Mouse (Mus musculus): ENCODE data around the gene Ttc41.

Gene Ttc41

DNA sequence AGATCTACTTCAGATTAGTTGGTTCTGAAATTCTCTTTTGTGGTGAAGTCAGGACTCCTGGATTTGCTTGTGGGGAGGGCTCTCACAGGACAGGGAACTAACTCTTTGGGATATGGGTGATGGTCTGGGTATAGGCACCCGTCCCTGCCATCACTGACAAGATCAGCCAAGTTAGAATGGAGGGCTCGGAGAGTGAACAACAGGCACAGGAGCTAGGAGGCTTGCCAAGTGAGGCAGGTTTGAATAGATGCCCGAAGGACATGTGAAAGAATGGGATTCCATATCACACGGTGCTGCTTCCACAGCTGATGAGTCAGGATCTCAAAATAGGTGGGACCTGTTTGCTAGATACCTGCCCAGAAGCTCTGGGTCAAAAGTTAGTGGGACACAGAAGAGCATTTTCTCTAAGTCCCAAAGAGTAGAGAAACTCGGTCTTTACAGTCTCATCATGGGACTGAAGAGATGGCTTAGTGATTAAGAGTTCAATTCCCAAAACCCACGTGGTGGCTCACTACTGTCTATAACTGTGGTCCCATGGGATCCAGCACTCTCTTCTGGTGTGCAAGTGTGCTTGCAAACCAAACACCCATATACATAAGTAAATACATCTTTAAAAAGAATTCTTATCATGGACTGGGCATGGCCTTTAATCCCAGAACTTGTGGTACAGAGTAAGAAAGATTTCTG is 50.3 kb downstream of the Ttc41 start:
- DNase-seq (ENCODE audit: low read depth), result no peak

DNA sequence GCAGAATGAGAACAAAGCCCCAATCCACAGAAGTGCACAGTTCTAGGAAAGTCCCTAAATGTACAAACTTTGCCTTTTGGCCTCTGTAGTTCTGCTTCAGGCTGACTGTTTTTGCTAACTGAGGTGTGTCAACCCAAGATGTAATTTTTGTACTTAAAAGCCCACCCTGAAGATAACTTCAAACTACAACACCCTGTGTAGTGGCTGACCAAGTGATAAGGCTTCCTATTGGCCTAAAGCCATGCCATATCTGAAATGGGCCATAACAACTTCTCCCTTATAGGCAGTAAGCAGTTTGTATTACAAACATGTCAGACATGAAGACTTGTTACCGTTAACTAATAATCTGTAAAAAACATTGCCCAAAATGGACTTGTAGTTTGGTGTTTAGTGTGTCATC is 52.1 kb downstream of the Ttc41 start:
- DNase-seq (ENCODE audit: low read depth), result no peak

DNA sequence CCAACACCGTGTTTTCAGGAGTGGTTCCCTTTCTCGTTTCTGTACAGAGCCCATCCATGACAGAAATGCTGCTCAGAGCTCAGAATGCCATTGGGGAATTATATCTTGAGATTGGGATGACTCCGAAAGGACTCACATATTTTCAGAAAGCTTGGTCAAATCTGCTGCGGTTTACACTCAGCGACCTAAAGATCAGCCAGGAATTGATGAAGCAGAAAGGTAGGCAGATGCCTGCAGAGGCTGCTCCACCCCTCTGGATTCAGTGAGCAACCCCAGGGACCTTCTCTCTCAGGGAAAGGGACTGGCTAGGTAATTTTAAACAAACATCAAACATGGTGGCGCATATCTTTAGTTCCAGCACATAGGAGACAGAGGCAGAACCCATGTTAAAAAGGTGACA is 52.6 kb downstream of the Ttc41 start:
- DNase-seq (ENCODE audit: low read depth), result no peak

DNA sequence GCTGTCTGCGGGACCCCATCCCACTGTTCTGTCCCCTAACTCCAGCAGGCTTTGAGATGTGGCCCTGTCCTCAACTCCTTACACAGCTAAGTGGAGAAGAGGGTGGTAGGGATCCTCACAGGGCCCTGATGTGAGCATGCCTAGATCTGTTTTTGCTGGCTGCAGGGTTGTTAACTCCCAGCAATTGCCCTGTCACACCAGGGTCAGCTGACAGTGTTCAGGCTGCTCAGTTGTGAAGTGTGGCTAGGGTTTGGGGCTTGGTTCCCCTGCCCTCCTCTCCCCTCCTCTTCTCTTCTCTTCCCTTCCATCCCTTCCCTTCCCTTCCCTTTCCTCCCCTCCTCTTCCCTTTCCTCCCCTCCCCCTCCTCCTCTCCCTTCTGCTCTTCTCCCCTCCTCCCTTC is 55.6 kb downstream of the Ttc41 start:
- DNase-seq (ENCODE audit: low read depth), result no peak

DNA sequence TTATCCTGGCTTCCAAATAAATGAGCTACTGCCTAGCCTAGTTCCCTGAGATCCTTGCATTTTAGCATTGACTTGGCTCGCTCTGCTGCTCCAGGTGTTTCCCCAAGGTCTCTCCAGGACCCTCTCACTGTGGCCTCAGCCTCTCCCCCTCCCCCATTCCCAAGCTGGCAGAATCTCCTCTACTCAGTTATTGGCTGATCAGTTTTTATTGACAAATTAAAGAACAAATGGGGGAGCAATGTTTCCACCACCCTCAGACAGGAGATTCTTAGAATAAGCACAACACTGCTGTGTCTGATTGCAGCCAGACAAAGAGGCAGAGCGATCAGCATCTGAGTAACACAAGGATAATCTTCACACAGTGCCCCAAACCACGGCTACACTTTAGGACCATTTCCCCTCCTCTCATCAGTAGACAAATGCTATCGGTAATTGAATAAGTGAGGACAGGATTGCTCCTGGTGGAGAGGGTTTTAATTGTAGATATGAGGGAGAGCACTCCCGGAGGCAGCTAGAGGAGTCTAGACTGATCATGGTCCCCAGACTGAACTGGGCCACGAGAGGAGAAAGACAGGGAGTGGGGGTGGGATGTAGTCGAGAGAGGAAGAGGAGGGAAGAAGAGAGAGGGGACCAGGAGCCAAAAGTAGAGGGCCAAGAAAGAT is 56.2 kb downstream of the Ttc41 start:
- no peak for DNase-seq (ENCODE audit: low read depth)

DNA sequence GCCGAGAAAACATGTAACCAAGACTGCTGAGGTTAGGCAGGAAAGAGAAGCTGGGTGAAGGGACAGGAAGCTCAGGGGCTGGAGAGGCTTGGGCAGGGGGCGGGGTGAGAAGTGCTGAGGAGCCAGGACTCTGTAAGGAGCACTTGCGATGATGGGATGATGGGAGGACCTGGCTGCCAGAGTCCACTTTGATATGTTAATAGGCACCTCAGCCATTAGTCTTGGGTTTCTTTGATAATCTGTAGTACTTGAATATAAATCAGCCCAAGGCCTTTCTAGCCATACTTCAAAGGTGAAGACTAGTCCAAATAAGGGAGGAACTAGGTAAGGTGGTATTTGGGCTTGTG is 56.7 kb downstream of the Ttc41 start:
- DNase-seq (ENCODE audit: low read depth), result no peak

DNA sequence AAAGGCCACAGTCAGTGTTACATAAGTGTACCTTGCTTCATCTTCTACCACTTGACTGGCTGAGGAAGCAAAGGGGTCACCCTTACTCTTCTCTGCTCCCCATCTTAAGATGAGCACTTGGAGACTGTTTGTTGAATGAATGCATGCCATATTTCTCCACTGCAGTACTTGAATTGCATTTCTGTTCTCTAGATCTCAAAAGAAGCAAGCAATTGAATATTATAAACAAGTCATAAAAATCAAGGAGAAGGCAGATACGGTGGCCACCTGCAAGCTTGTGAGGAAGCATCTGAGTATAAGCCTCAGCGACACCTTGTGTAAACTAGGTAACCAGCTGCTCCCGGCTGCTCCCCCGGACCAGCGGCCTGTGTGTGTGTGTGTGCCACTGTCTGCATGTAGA is 58.1 kb downstream of the Ttc41 start, which contains the start of gene Gm49358:
TSS of gene Gm49358 (plus strand) at position 301 of the 400 bp plus-strand sequence.
- DNase-seq (ENCODE audit: low read depth), result no peak

DNA sequence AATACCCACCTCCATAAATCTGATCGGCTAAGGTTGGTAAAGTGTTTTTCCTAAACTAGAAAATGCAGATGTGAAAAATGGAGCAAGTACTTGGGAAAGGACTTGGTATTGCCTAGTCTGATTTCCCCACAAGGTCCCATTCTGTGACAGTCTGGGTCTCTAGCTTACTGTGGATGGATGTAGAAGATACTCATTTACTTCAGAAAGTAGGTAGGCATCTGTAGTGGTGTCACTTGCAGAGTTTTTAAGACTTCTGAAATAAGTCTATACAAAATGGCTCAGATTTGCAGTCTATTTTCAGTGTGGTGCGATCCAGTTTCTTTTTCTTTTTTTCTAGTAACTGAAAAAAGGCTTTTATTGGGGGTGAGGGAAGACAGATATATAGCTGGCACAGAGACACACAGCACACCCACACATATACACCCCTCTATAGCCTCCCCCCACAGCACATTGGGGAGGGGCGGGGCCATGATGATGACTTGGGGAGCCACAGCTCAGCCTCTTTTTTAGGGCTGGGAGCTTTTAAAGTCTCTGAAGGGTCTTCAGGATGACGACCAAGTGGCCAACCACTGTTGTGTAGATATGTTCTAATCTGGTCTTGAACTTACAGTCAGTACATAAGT is 59.8 kb downstream of the Ttc41 start:
- no peak for DNase-seq (ENCODE audit: low read depth)

DNA sequence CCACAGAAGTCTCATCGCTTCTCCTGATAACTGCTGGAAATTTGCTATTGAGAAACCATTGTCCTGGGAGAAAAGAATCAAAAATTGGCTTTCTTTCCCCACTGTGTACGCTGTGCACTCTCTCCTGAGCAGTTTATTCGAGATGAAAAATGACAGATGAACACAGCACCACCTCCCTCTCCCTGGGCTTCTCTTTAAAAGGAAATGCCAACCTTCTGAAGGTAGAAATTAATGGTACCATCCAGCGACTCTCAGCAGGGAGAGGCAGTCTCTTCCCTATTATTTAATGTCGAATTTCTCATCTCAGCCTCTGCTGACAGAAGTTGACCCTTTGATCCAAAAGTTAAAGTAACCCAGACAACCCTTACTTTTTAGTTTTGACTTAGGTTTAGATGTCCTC is 63.6 kb downstream of the Ttc41 start:
- DNase-seq (ENCODE audit: low read depth), result no peak

DNA sequence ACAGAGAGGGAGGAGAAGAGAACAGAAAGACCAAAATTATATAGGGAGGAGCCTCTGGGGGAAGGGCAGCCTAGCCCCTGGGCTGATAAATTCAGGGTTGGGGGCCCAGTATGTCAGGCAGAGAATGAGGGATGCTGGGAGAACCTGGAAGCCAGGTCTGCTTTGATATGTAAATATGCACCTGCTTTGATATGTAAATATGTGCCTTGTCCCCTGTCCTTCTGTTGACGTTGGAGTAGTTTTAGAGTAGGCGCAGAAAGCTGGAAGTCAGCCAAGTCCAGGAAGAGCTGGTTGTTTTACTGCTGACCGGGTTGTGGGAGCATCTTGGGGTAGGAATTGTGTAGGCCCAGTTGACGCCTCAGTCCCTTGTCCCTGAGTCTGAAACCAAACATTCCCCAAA is 64.2 kb downstream of the Ttc41 start:
- no peak for DNase-seq (ENCODE audit: low read depth)

DNA sequence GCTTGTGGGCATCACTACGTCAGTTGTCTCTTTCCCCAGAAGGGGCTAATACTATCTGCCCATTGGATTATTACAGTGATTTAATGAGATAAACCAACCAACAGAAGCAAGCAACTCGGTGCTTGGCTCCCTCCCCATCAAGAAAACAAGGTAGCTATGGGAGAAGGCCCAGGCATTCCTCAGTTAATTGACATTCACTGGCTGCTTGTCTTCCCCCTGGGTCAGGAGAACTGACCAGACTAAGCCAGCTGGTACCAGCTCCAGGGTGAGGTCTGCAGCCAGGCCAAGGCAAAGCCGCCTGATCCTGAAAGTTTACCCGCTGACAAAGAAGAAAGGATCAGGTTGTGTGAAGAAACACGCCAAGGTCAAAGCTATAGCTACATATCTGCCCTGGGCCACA is 66.1 kb downstream of the Ttc41 start:
- no peak for DNase-seq (ENCODE audit: low read depth)

DNA sequence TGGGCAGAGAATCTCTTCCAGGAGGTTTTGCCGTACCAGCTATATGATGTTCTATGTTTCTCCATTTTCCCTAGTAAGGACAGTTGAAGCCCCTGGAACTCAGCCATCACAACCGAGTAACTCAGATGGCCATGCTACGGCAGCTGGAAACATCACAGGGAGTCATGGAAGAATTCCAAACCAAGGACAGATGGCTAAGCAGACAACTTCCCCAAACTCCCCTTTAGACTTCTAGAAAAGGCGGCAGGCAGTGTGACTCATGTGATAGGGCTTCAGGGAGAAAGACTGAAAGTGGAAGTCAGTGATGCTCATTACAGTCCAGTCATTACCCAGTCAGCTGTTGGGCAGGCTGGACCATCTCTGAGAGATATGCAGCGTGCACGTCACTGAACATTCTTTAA is 66.6 kb downstream of the Ttc41 start:
- no peak for DNase-seq (ENCODE audit: low read depth)

DNA sequence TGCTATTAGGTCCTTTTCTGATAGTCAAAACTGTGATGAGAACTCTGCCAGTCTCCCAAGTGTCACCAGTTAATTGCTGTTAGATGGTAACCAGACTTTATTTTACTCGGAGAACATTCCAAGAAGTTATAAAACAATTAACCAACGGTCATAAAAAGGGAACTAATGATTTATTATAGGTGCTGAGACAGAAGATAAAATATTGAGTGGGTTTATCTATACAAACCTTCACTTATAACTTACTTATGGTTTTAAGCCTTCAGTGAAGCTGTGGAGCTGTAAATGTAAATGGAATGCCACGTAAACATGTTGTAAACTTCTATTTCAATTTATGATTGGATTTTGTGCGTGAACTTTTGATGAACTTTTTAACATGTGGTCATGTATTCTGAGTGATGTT is 67.7 kb downstream of the Ttc41 start:
- no peak for DNase-seq (ENCODE audit: low read depth)

DNA sequence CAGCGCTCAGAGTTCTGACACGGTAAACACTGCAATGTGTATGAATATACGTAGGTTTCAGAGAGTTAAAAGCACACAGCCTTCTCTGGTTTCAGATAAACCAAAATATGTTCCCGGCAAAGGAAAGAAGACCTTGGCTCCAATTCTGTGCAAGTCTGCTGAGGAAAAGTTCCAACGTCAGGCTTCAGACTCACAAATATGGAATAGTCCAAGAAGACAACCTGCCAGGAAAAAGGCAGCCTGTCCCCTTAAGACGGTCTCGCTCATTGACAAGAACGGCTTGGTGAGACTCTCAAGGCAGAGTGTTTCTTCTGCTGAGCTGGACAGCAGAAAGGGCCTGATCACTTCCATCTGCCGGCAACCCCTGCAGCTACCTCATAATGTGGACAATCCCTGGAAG is 70.7 kb downstream of the Ttc41 start:
- DNase-seq (ENCODE audit: low read depth), result no peak

DNA sequence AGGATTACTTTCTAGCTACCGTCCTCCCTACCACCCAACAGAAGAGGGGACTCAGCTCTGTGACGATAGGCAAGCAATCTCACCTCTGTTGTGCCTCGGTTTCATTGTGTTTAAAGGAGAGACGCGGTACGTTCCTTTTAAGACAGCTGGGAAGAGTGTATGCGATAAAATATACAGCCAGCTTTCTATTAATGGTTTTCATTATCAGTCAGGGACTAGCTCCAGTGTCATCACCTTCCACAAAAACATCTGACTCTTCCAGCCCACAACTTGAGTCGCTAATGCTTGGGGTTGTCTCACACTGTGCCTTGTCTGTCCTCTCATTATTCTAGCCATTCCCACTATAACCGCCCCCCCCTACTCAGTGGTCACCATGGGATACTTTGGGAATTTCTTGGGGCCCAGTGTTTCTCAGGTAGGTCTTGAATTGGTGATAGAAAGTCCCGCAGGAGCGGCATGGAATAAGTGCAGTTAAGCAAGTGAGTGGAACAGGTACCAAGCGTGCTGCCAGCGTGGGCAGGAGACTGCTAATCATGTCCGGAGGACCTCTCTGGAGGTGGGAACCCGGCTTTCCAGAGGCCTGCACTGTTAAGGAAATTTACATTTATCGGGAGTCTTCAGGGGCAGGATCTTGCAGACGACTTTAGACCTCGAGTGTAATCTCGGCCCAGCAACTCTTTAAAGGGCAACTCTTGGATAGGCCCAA is 72.2 kb downstream of the Ttc41 start:
- DNase-seq (ENCODE audit: low read depth), result peak; percentile 6

DNA sequence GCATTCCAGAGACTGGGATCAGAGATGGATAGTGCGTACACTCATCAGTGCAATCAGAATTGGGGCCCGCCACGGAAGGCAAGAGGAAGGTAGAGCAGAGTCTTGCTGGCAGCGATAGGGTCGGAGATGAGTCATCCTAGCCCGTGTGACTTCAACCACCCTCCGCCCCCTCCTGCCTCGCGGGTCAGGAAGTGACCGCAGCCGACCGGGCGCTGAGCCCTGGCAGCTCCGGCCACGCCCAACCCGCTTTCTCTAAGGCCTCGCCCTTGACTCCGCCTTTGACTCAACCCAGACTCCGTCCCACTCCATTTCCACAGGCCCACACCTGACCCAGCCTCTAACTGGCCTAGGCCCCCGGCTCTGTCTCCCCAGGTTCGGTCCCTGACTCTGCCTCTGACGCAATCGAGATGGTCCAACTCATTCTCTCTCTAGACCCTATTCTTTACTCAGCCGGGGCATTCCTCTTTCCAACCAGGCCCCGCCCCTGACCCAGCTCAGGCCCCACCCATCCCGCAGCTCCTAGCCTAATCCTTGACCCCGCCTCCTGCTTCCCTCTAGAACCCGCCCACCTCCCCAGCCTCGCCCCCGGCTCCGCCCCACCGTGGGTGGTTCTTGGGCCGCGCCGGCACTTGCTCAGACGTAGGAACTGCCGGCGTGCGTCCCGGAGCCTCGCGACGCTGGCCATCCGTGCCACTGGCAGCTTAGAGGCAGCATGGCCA is 72.9 kb downstream of the Ttc41 start, which contains the start of gene Nt5dc3:
TSS of gene Nt5dc3 (plus strand) at position 608 of the 719 bp plus-strand sequence.
- DNase-seq (ENCODE audit: low read depth), result peak; percentile 86

DNA sequence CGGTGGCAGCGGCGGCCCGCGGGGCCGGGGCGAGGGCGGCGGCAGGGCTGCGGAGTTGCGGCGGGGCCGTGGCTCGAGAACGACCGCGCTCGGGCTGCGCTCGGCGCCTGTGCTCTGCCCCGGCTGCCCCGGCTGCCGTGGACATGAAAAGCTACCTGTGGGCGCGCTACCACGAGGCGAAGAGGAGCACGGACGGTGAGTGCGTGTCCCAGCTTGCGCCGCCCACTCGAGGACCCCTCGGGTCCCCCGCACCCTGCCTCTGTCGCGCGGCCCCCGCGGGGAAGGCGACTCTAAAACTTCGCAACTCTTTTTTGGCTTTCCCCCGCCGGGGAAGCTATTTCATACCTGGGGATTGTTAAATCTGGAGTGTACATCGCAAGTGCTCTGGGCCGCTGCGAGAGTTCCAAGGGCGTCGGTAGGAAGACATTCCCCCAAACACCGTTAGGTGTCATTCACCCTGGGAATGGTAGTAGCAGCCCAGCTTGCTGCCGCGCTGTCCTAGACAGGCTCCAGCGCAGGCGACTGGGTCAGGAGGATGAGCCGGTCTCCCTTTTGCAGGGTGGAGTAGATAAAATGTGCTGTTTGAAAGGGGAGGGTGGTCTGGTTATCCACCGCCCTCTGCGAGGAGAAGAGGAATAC is 73.6 kb downstream of the Ttc41 start:
- DNase-seq (ENCODE audit: low read depth), result peak; percentile 11

DNA sequence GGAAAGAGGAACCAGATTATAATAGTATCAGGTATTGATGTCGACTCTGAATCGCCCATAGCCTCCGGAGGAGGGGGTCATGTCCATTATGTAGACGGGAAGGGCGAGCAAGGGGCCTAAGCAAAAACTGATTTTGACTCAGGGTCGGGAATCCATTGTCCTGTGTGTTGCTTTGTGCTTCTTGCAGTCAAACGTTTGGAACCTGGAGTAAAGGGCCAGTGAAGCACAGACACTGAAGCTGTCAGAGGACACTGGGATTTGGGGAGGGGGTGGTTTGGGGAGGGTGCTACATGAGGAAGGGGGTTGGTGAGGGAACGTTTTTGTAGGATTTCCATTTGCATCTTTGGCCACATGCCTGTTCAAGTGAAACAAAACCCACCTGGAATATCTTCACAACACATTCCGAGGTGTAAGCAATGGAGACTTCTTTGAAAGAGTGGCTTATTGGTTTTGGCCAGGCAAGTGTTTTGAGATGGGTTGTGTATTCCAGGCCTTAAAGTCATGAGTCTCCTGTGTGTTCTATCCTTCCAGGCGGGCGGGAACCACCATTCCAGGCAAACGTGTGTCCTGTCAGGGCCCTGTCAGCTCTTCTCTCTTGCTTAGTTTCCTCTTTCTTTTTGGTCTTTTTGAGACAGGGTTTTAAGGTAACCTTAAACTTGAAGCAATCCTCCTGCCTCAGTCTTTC is 74.3 kb downstream of the Ttc41 start:
- no peak for DNase-seq (ENCODE audit: low read depth)

DNA sequence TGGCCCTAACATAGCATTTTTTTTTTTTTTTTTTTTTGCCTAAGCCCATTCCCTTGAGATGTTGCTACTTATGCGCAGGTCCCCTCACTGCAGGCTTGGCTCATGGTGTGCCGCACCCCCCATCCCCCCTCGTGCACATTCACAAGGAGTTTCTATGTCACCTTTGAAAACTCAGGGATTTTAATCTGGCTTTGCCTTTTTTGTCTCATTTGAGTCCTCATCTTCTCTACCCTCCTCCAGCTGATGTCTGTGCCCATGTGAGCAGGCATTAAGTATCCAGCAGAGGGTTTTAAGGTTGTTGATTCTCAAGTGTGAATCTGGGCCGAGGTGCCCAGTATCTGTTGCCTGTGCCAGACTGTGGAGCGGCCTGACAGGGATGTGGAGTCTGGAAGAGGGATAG is 76.0 kb downstream of the Ttc41 start:
- no peak for DNase-seq (ENCODE audit: low read depth)

DNA sequence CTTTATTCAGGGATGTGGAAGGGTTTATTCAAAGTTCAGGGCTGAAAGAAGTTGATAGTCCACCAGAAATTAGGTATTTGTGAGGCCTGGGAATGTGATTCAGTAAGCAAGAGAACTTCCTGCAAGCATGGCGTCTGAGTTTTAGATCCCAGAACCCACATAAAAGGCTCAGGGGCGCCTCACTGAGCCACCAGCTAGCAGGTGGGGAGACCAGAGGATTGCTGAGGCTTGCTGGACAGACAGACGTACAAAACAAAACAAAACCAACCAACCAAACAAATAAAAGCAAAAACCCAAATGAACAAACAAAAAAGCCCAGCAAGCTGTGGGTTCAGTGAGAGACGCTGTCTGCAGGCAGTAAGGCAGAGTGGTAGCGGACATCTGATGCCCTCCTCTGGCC is 77.0 kb downstream of the Ttc41 start:
- no peak for DNase-seq (ENCODE audit: low read depth)

DNA sequence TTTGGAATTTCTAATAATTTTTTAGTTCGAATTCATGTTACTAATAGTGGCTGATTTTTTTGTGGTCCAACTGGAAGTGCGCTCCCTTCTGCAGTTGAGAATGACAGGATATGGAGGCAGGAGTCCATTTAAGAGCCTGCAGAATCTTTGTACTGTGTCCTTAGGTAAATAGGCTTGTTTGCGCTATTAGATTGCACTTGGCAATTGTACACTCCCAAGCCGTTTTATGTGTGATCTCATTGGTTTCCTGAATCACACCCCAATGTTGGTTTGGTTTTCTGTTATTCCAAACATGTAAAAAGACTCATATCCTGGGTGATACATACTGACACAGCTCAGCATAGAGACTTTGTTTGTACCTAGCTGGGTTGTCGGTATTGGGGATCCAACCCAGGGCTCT is 78.0 kb downstream of the Ttc41 start:
- no peak for DNase-seq (ENCODE audit: low read depth)

All from c-Kit-positive CD71-positive TER-119-negative erythroid progenitor cells, embryonic 14.5 days (primary cell).